Mouse (Mus musculus) megakaryocyte, embryonic 14.5 days (primary cell): ENCODE measurements around the gene Ppp1r14c.

ENCODE experiments used
- FLI1 ChIP-seq: IDR thresholded peaks from 2 replicates; pipeline ENCODE4 v1.6.1; 2012; ENCODE audit warnings: low read length, inconsistent platforms, mixed read lengths
- GATA1 ChIP-seq: IDR thresholded peaks from 3 replicates; pipeline ENCODE4 v1.6.1; 2012; ENCODE audit warnings: mixed read lengths, low read length, inconsistent platforms, borderline replicate concordance

DNA sequence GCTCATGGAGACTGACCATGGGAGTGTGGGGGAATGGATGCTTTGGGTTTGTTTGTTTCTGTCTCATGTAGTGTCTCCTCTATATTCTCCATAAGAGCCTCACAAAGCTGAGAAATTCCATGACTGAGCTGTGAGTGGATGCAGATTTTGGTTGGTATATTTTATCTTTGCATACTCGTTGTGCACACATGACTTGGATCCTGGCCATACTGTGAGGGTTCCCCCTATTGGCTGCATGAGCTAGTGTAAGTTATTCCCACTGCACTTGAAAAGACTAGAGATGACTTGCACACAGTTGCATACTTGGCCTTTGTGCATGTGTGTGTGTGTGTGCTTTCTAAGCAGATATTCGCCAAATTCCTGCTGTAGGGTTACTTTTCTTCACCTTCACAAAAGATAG, 40.4 kb downstream of the Ppp1r14c start:
- no peak for TF ChIP-seq GATA1
- TF ChIP-seq FLI1, result no peak
